Mouse (Mus musculus): ENCODE results near the gene Chst12. TPM values are rescaled to one million over a fixed set of nuclear protein-coding genes. Genes with fewer than 3 reads are reported as not detected.

Chst12 gene
- total RNA-seq (2021) = 10 to 100 TPM in 1 of 2 experiments, 1 to 10 TPM in 1; 9.7 to 17.4 TPM
- 16.6 and 16.7 TPM in 2 replicates for polyA plus RNA-seq (2012; rRNA removed)
- long read RNA-seq, transcript Chst12-201 (2 exons, 2,331 nt) = major isoform, 16 of 20 reads
- long read RNA-seq, partial matches to known transcripts = 0 of 20 reads
- long read RNA-seq, other reads (novel, unspliced or antisense) = 3 of 20 reads

DNA sequence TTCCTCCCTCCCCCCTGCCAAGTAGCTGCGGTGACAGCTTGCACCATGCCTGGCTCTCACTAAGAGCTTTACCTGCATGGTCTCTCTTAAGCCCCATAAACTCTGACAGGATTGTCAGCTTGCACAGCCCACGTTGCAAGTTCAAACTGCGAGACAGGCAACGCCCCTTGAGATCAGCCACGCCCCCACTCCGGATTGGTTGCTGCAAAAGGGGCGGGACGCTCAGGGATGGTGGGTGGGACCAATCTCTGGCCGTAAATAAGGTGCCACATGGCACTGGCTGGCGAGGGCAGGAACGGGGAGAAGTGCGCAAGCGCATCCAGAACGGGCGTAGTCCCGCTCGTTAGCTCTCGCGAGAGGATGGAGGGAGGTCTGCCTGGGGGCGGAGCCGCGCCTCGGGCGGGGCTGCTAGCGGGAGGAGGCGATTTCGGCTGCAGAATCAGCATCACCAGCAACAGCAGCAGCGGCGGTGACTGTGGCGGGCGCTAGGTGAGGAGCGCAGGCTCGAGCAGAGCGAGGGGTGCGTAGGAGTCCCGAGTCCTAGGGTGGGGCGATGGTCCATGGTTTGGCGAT is at the start of gene Chst12:
Gene Chst12 (plus strand): TSS at position 343 of the 573 bp plus-strand sequence.
- DNase-seq = peak; percentile 99

DNA sequence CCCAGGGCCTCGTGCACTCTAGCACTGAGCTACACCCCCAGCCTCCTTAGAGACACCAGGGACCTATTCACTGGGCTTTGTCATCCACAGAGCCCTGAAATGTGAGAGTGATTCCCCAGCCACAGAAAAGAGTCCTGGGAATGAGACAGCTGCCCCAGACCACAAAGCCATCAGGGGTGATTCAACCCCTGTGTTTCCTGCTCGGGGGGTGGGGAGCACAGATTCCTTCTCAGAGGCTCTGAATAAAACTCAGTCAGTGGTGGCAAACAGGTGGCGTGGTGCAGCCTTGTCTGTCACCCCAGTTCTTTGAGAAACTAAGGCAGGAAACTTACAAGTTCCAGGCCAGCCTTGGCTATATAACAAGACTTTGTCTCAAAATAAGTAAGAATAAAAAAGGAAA is 43.9 kb upstream of the Chst12 start:
- DNase-seq = no peak

DNA sequence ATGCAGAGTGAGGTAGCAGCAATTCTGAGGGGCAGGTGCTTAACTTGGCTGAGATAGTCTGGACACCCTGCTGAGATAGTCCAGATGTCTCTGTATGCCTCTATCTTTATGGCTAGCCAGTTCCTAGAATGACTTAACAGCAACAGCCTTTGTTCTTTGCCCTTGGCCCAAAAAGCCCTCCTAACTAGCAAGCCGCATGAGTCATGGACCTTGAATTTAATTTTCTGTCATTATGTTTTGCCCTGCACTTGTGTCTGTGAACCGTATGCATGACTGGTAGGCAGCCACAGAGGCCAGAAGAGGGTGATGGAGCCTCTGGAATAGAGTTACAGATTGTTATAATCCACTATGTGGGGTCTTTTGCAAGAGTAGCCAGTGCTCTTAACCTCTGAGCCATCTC is 42.2 kb upstream of the Chst12 start:
- peak; percentile 62 for DNase-seq

DNA sequence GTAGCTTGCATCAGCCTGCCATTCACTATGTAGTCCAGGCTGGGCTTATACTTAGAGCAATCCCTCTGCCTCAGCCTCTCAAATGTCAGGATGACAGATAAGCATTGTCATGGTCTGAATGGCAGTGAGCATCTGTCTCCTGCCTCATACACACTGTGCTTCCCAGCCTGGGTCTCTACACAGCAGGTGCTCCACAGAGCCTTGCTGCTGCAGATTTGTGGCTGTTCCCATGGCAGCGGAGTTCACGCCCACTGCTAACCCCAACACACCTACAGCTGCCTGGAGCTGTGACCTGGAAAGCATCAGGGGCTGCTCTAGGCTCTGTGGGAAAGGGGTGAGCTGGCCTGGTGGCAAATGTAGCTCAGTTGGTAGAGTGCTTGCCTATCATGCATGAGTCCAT is 40.4 kb upstream of the Chst12 start:
- no peak for DNase-seq

DNA sequence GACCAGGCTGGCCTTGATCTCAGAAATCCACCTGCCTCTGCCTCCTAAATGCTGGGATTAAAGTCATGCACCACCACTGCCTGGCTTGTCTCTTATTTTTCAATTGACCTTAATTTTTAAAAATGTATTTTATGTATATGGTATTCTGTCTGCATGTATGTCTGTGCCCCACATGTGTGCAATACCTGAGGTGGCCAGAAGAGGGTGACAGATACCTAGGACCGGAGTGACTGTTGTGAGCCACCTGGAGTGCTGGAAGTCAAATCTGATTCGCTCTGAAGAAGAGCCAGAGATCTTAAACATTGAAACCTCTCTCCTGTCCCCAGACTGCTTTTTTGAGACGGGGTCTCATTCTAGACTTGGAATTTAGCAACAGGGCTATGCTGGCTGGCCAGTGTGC is 33.0 kb upstream of the Chst12 start:
- DNase-seq = no peak

DNA sequence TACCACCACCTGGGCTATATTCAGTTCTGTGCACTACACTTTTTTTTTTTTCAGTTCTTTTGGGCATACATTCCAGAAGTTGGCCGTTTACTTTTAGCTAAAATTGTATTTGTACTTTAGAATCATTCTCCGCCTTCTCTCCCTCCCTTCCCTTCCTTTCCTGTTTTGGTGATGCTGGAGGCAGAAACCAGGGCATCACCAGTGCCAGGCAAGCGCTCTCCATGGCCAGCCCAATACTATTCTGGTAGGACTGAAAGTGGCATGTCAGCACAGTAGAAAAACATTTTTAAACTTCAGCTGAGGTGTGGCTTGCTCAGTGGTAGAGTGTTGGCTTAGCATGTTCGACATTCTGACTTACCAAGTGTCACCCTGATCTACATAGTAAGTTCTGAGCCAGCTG is 23.9 kb upstream of the Chst12 start:
- DNase-seq = no peak

DNA sequence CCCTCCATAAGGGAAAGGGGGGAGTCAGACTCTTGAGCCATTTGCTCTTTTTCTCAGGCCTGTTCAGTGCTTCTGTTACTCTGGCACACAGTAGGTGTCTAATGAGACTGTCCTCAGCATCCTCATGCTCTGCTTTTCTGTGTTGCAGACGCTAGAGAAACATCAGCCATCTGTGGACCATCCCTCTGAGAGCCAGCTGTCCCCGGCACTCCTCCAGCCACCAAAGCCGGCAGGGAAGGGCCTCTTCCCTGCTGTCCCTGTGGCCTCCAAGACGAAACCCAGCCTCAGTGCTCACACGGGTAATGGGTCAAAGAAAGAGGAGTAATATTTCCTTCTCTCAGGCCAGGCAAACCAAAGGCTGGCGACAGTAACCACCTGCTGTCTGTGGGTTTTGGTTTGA is 14.2 kb upstream of the Chst12 start:
- no peak for DNase-seq

DNA sequence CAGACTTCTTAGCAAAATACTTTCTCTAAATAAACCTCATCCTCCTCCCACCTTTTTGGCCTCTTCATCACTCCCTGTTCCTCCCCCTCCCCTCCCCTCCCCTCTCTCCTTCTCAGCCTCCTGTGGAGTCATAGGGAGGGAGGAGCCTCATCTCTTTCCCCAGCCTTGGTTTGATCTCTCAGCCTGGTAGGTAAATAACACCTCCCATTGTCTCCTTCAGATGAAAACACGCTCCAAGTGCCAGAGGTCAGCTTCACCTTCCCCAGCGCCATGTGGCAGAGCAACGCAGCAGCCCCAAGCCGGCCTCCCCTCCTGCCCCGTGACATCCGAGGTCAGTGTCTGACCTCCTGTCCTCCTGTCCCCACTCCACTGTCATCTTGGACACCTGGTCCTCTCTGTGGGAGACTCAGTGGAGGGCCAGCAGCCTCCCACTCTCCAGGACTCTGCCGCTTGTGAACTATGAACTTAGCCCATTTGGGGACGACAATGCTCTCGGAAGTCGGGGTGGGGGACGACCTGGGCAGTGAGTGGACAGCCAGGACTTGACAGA is 12.6 kb upstream of the Chst12 start:
- DNase-seq = no peak

DNA sequence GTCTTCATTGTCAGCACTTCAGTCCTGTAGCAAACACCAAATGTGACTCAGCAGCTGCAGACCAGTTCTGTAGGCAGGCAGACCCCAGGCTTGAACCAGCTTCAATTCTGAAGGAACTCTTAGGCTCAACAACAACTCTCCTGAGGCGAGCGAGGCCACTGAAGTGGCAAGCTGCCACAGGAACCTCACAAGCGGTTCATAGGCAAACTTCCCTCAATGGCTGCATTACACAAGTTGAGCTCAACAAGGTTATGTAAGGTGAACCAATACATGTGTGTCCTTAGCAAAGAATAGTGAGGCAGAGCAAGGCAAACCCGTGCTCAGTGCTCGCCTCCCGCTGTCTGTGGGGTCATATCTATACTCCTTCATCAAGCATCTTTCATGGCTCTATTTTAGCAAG is 7.2 kb upstream of the Chst12 start:
- no peak for DNase-seq

DNA sequence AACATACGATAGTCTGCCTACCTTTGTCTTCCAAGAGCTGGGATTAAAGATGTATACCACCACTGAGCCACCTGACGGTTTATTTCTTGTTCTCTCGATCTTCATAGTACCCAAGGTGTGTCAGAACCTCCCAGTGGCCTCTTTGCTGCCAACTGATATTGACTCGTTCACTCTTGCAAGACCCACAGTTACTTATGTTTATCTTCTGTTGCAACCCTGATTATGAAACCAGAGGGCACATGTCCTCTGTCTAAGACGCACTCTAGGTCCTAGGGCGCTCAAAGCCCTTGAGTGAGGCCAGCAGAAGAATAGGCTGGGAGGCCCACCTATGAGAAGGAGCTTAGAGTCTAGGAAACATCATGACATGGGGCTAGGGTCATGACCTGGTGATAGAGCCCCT is 4.6 kb upstream of the Chst12 start:
- no peak for DNase-seq

DNA sequence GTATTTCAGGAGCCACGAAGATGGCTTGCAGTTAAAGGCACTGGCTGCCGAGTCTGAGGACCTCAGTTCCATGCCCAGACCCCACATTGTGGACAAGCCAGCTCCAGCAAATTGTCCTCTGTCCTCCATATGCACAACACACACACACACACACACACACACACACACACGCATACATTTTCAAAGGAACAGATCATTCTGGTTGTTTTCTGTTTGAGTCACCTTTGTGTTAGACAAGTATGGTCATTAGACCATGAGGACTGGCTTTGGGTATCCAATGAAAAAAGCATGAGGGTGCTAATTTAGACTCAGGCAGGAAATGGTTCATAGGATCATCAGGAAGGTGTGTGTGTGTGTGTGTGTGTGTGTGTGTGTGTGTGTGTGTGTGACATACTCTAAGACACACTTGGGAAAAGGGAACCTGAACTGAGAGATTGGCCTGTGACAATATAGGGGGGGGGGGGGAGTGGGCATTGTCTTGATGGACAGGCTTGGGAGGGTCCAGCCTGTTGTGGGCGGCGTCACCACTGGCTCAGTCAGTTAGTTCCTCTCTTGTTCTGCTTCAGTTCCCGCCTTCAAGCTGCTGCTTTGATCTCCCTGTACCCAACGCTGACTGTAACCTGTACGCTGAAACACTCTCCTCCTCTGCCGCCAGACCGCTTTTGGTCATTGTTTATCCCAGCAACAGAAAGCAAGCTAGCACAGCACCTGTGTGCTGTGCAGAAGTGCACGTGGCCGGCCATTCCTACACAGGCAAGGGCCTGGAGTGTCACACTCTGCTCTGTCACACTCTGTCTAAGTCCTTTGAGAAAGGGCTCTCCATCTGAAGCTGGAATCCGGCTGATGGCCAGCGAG is 3.1 kb upstream of the Chst12 start:
- no peak for DNase-seq

DNA sequence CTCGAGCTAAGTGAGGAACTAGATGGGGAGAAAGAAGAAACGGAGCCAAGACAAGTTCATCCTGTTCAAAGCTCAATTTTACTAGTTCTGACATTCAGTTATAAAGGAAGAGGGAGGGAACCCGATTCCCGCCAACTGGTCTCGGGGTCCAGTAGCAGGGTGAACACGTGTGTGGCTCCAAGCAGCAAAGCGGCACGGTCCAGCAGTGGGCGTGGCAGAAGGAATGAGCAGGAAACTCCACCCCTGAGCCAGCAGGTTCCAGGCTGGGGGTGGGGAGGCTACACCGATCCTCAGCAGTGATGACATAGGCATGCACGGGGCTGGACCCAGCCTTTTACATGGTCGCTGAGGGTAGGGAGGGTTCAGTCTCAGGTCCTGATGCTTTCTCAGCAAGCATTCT is 2.4 kb upstream of the Chst12 start:
- peak; percentile 80 for DNase-seq

DNA sequence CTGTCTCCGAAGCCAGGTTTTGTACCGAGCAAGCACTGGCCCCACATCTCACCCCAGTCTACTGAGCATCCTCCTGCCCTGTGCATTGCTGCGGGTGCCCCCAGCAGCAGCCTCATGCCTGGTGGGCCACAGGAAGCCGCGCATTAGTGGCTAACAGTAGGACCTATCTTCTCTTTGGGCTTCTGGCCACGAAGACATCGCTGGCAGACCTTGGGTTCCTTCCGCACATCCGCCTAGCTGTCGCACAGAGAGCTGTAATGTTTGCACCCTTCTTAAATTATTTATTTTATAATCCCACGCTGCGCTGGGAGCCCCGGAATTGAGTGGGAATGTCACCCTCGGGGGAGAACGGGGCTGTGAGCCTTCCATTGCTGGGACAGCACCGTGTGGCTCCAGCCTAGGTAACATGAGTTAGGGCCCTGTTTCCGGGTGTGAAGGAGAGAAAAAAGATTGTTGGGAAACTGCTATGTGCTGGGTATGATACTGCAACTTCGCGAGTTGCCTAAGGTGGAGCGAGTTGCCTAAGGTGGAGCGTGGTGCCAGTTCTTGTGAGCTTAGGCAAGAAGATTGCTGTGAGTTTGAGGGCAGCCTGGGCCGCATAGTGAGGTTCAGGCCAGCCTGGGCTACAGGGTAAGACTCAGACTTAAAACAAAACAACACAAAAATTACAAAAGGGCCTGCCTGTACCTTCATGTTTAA is 895 bp downstream of the Chst12 start:
- DNase-seq = no peak

DNA sequence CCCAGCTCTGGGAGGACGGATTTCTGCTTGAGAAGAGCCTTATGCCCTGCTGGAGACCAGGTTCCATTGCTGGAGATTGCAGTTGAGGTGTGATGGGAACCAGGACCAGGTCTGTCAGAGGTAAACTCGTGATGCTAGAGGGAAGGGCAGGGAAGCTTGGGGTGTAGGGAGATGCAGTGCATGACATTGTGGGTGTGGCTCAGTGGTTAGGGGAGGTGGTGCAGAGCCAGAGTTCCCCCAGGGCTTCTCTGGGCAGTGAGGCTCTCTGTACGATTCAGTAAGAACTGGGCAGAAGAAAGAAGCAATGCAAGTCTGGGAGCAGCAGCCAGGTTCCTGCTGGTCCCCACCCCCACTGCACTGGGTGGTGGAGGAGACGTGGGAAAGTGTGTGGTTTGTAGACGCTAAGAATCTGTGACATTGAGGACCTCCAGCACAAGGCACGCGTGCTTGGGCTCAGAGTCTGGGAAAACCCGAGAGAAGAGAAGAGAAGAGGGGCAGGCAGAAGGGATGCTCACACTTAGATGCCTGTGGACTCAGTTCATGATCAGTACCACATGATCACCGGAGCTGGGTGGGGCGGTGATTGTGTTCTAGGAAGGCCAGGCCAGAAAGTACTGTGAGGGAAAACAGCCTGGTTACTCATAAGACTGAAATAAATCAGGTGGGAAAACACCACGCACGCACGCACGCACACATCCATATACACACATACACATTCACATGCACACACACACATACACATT is 2.3 kb downstream of the Chst12 start:
- no peak for DNase-seq

DNA sequence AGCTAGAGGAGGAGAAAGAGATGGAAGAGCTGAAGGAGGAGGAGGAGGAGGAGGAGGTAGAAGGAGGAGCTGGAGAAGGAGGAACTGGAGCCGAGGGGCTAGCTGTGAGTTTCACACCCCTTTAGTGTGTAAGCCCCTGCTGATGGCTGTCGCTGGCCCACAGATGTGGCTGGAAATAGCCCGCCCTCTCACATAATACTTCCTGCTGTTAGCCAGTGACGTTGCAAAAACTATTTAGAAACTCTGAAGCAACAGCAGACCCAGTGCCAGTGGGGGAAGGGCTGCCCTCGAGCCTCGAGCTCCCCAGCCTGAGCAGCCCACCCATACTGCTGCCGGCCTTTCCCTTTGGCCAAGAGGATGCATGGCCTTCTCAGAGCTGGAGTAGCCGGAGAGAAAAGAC is 3.3 kb downstream of the Chst12 start:
- peak; percentile 44 for DNase-seq

DNA sequence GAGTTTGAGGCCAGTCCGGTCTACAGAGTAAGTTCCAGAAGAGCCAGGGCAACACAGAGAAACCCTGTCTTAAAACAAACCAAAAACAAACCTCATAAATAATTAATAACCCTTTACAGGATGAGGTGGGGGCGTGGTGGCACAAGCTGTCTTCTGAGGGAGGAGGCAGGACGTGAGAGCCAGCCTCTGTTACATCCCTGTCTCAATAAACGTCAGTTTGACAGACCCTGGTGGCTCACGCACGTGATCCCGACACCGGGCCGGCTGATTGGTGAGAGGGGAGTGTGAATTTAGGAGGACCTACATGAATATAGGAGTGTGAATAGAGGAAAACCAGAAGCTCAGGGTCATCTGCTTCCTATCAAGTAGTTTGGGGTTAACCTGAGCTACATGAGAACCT is 3.9 kb downstream of the Chst12 start:
- DNase-seq = no peak

DNA sequence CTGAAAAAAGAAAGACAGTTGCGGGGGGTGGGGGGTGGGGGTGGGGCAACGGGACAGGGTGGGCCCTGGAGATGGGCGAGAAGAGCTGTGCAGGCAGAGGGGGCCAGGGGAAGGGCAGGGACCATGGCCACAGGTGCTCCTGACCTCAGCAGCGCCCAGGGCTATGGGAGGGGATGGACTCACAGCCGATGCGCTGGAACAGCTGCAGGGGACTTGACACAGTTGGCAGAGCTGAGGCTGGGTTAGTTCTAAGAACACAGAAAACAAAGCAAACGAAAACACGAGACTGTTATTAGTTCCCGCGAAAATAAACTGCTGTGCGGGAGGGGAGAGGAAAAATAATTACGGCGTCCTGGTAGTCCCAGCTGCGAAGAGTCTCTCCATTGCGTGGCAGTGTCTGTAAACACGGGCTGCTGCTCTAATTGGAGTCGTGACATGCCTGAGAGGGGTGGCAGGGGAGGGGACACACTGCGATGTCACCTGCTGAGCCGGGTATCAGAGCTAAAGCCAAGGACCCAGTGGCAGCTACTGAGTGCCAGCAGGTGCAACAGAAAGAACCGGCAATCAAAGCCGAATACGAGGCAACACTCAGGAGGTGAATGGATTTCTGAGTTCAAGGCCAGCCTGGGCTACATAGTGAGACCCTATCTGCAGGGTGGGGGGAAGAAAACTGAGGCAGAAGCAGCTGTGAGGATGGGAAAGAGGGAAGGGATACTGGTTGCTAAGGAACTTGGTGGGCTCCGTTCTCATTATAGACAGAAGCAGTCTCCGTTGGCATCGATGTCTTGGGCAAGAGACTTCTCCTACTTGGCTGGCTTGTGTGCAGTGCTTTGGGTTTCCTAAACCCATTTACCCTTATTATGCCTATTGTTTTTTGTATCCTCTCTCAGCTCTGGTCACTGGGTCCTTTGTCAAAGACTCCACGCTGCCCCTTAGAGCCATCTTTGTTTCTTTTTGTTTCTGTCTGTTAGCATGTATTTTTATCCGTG is 5.0 kb downstream of the Chst12 start:
- no peak for DNase-seq

DNA sequence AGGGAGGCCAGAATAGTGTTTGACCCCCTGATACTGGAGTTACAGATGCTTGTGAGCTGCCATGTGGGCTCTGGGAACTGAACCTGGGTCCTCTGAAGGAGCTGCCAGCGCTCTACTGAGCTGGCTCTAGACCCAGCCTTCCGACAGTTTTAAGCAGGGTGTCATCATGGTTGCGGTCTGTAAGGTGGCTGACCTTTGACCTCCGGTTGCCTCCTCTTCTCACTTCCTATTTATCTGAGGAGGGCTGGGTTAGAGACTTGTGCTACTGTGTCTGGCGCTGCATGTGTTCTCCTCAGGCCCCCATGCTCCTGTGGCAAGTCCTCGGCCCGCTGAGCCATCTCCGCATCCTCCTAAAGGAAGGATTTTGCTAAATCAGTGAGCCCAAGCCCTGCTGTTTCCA is 8.6 kb downstream of the Chst12 start:
- no peak for DNase-seq

DNA sequence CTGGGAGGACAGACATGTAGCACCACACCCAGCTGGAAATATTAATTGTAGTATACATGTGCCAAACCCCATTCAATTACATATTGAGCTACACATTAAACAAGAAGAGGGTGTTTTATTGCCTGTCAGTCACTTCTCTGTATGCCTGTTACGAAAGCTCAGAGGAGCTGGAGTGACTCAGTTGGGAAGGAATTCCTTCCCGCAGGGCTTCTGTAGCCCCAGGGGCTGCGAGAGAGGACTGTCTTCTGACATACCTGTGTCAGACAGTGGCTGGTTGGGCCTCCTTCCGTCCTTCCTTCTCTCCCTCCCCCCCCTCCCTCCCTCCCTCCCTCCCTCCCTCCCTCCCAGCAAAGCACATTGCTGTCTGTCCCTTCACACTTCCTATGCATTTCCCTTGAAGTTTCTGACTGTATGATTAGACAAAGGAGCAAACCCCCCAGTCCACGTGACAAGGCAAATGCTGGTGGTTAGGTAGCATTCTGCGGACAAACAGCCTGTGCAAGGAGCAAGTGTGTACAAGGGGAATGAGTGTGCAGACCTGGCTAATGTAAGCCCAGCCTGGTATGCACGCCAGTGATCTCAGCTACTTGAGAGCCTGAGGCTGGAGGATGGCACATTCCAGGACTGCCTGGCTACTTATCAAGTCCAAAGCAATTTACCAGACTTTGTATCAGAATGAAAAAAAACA is 9.6 kb downstream of the Chst12 start:
- DNase-seq = no peak
